Mouse (Mus musculus) heart, adult 18-20 months (tissue): ENCODE measurements at regions not wholly inside any gene's neighbourhood (a gene's known extent, or its start where the extent isn't known, plus 50 kb on each side); places are given as distances from the start of the nearest gene placed in this dataset.

Experiments
- DNase-seq, 2 experiments: peaks; one replicate each; pipeline ENCODE4 v3.0.0; 2021 to 2022; ENCODE audit warnings: mixed read lengths in 1 of 2

DNA sequence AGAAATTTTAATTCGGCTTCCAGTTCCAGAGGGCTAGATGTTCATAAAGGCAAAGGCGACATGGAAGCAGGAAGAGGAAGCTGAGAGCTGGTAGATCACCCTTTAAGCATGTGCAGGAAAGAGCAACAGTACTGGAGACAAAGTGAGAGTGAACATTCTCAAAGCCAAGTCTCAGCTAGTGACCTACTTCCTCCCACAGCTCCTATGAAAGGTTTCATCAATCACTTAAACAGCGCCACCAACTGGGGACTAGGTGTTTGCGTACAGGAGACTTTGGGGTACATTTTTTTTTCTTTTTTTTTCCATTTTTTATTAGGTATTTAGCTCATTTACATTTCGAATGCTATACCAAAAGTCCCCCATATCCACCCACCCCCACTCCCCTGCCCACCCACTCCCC, 61.7 kb upstream of the Gucy1a1 start:
- DNase-seq = peak; percentile 18 to 23
